Mouse (Mus musculus): ENCODE data around the gene Nfkbia.

DNA sequence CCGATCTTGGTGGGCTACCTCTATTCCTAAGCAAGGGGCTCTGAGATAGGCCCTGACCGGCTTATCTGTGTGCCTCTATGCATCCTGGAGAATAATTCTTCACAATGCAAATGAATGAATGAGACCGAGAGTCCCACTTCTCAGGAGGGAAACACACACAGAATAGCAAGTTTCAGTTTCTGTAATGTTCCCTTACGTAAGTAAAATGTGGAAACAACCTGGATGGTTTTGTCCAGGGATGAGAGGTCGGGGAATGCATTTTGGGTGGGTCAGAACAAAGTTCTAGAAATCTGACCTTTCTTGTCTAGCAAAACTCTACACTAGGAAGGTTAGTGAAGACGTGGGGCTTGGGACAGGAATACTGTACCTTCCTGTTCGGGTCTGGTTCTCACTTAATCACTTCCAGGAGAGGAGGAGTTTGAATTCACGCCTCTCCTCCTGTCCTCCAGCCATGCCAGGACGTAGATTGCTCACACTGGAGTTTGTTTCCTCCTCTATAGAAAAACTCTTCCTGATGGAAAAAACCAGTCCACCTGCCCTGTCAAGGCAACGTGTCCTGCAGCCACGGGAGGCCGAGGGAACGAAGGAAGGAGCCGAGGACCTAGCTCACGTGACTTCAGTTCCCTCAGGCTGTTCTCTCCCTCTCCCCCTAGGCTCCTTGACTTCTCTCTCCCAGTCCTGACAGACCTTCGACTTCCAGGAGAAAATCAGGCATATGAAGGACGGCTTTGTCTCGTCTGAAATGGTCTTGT lies 5.3 kb downstream of the Nfkbia start:
- TF ChIP-seq CTCF (IDR thresholded peaks at IDR 0.05; ENCODE audit: control insufficient read depth, insufficient read depth, insufficient read length), result no peak
- TF ChIP-seq CEBPB (IDR thresholded peaks at IDR 0.05; ENCODE audit: low read depth), result no peak

All from C2C12 (cell line).